Mouse (Mus musculus) liver, adult 2 months (tissue): ENCODE results near the gene Cdkn2aipnl. TPM values are rescaled to one million over a fixed set of nuclear protein-coding genes. Genes with fewer than 3 reads are reported as not detected.

ENCODE experiments used
- DNase-seq: peaks from one replicate; pipeline ENCODE4 v3.0.0-alpha.2; 2011; ENCODE audit warnings: low read depth, low spot score; ENCODE audit errors: extremely low read depth
- H3K27ac ChIP-seq: fragments of 200-500 bp; replicated peaks from 2 replicates; pipeline ENCODE4 v1.5.1; 2012; ENCODE audit warnings: low read depth, mild to moderate bottlenecking, control low read depth, inconsistent platforms, low read length; ENCODE audit not compliant: insufficient read depth
- H3K27me3 ChIP-seq: fragments of 200-500 bp; 2 replicates; pipeline ENCODE4 v1.6.1; 2012; ENCODE audit warnings: mild to moderate bottlenecking, moderate library complexity, low read length, inconsistent platforms; ENCODE audit not compliant: control insufficient read depth, insufficient read depth
- H3K36me3 ChIP-seq: fragments of 200-500 bp; 2 replicates; pipeline ENCODE4 v1.6.1; 2012; ENCODE audit warnings: low read length, inconsistent platforms; ENCODE audit not compliant: control insufficient read depth, insufficient read depth
- H3K4me1 ChIP-seq: fragments of 200-500 bp; 2 replicates; pipeline ENCODE4 v1.6.1; 2011; ENCODE audit warnings: low read length; ENCODE audit not compliant: control insufficient read depth, insufficient read depth
- H3K4me3 ChIP-seq: fragments of 200-500 bp; 2 replicates; pipeline ENCODE4 v1.5.1; 2011; ENCODE audit warnings: low read depth, mild to moderate bottlenecking, control low read depth, low read length, moderate library complexity; ENCODE audit not compliant: insufficient read depth
- H3K79me2 ChIP-seq: fragments of 200-500 bp; 2 replicates; pipeline ENCODE4 v1.6.1; 2012; ENCODE audit warnings: inconsistent platforms, mild to moderate bottlenecking, low read length, moderate library complexity; ENCODE audit not compliant: control insufficient read depth, insufficient read depth
- H3K9ac ChIP-seq: fragments of 200-500 bp; 2 replicates; pipeline ENCODE4 v1.6.1; 2012; ENCODE audit warnings: low read depth, mild to moderate bottlenecking, control low read depth, inconsistent platforms, low read length
- CTCF ChIP-seq: fragments of 200-500 bp; IDR thresholded peaks from 2 replicates; pipeline ENCODE4 v1.5.1; 2011; ENCODE audit warnings: low read depth, low read length, control low read depth
- POLR2A ChIP-seq: fragments of 200-500 bp; IDR thresholded peaks from 2 replicates; pipeline ENCODE4 v1.6.1; 2011; ENCODE audit warnings: low read length, control low read depth; ENCODE audit not compliant: insufficient read depth; ENCODE audit errors: extremely low read depth
- WGBS: fragments of 180-500 bp; shearing (Covaris S2); methylation state at CpG from one replicate; pipeline ENCODE4 v1.1.7; 2018; 5-methylcytosine and 5-hydroxymethylcytosine counted together
- polyA plus RNA-seq: library from polyadenylated mRNA; depleted of rRNA; stranded (reverse); fragments of >200 nt; gene quantifications from 2 replicates; pipeline ENCODE4 v1.2.3, GENCODE M21; 2012
- total RNA-seq: library from RNA; depleted of rRNA; stranded (reverse); fragments of >200 nt; gene quantifications from 2 replicates; pipeline ENCODE4 v1.2.3, GENCODE M21; 2014

Cdkn2aipnl gene
- total and polyA plus RNA-seq, 2 experiments, result 9.4 to 11.5 TPM

- TF ChIP-seq CTCF (no peak), POLR2A (no peak)
- H3K4me1 ChIP-seq, result no peaks in the 10 kb centered on the region
- H3K79me2 ChIP-seq, result no peaks in the 10 kb centered on the region
- DNase-seq, result no peak
- no peak overlapping the region for H3K27ac ChIP-seq
- 93% methylated on average over 4 of the region's 4 CpGs for WGBS
- H3K9ac ChIP-seq, result no peak overlapping the region
- no peak overlapping the region for H3K4me3 ChIP-seq
- no peaks in the 10 kb centered on the region for H3K36me3 ChIP-seq
- H3K27me3 ChIP-seq, result no peaks in the 10 kb centered on the region
Measured at GRCm38 (mm10) chr11:51960061-51960460, 7.4 kb upstream of the Cdkn2aipnl start.

GRCm38 (mm10) chr11:51960967-51961471 is 6.4 kb upstream of the Cdkn2aipnl start:
- WGBS, result 68% methylated on average over 11 of the region's 11 CpGs
- Histone ChIP-seq H3K36me3 (no peaks in the 10 kb centered on the region), H3K9ac (no peak overlapping the region), H3K4me1 (no peaks in the 10 kb centered on the region), H3K79me2 (no peaks in the 10 kb centered on the region), H3K27me3 (no peaks in the 10 kb centered on the region), H3K27ac (no peak overlapping the region), H3K4me3 (no peak overlapping the region)
- peak; percentile 11; the same call in 1 of the 2 replicates for TF ChIP-seq CTCF
- TF ChIP-seq POLR2A, result no peak
- DNase-seq, result no peak

- TF ChIP-seq POLR2A (no peak), CTCF (no peak)
- H3K36me3 ChIP-seq, result no peaks in the 10 kb centered on the region
Measured at GRCm38 (mm10) chr11:51961761-51962160, 5.7 kb upstream of the Cdkn2aipnl start.

GRCm38 (mm10) chr11:51962277-51962676 is 5.2 kb upstream of the Cdkn2aipnl start:
- H3K36me3 ChIP-seq, result no peaks in the 10 kb centered on the region
- WGBS, result 93% methylated on average over 7 of the region's 7 CpGs
- no peaks in the 10 kb centered on the region for H3K27me3 ChIP-seq

More at GRCm38 (mm10) chr11:51961761-51962160, 5.7 kb upstream of the Cdkn2aipnl start:
- Histone ChIP-seq H3K4me1 (no peaks in the 10 kb centered on the region), H3K9ac (no peak overlapping the region), H3K27ac (no peak overlapping the region), H3K4me3 (no peak overlapping the region), H3K27me3 (no peaks in the 10 kb centered on the region), H3K79me2 (no peaks in the 10 kb centered on the region)
- WGBS, result 94% methylated on average over 8 of the region's 8 CpGs
- no peak for DNase-seq

GRCm38 (mm10) chr11:51966651-51967050 is 810 bp upstream of the Cdkn2aipnl start:
- Histone ChIP-seq H3K4me1 (peaks cover 3% of the 10 kb centered on the region), H3K79me2 (no peaks in the 10 kb centered on the region; the same call in 1 of the 2 replicates), H3K27ac (no peak overlapping the region), H3K27me3 (no peaks in the 10 kb centered on the region), H3K36me3 (peaks cover 12% of the 10 kb centered on the region), H3K4me3 (no peak overlapping the region), H3K9ac (no peak overlapping the region)
- no peak for DNase-seq
- WGBS, result 84% methylated on average over 5 of the region's 5 CpGs
- TF ChIP-seq POLR2A (no peak), CTCF (no peak)

More at GRCm38 (mm10) chr11:51962277-51962676, 5.2 kb upstream of the Cdkn2aipnl start:
- Histone ChIP-seq H3K4me1 (no peaks in the 10 kb centered on the region), H3K27ac (no peak overlapping the region), H3K4me3 (no peak overlapping the region), H3K79me2 (no peaks in the 10 kb centered on the region), H3K9ac (no peak overlapping the region)
- DNase-seq, result no peak
- TF ChIP-seq CTCF, result no peak
- TF ChIP-seq POLR2A, result no peak

- TF ChIP-seq CTCF, result no peak
- no peak for TF ChIP-seq POLR2A
- H3K27ac ChIP-seq, result no peak overlapping the region
- 89% methylated on average over 9 of the region's 9 CpGs for WGBS
- H3K4me3 ChIP-seq, result no peak overlapping the region
- H3K36me3 ChIP-seq, result peaks cover 21% of the 10 kb centered on the region
- peaks cover 3% of the 10 kb centered on the region for H3K4me1 ChIP-seq
- no peaks in the 10 kb centered on the region; the same call in 1 of the 2 replicates for H3K79me2 ChIP-seq
- DNase-seq, result no peak
- no peak overlapping the region for H3K9ac ChIP-seq
- H3K27me3 ChIP-seq, result no peaks in the 10 kb centered on the region
Measured at GRCm38 (mm10) chr11:51968896-51969295, 1.4 kb downstream of the Cdkn2aipnl start.
